Mouse (Mus musculus): Measurements from ENCODE around the gene Ttc25.
A peak's percentile ranks its signal among the peaks of the same experiment; 100 is the strongest.

Gene Ttc25

DNA sequence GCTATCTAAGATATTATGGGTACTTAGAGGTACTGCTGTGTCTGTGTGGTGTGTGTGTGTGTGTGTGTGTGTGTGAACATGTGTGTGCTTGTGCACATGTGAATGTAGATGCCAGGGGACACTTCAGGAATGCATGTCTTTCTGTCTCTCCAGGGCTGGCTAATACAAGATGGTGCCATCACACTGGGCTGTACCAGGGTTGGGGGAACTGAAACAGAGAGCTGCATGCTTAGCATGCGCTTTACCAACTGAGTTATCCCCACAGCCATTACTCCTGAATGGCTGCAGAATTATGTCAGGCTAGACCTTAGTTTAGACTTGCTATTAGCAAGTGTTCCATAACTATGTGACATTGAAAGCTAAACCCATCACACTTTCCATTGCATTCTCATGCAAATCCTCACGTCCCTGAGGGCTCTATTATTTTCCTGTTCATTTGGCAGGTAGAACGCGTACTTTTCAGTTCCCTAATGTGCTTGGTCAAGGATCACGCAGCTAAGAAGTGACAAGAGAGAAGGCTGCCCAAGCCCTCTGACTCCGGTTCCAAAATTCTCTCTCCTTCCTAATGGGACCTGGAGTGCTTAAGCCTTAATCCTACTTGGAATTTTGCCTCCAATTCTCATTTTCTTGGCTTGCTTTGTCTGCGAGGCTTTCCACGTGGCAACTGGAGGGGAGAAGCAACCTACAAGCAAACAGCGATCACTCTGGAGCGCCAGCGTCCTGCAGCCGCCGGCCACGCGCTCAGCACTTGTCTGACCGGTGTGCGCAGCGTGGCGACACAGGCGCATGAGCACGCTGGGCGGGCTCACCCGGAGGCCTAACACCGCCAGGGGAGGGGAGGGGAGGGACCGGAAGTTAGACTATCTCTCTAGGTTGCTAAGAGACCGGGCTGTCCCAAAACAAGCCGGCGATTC lies at the start of gene Ttc25:
Gene Ttc25 (plus strand): TSS at position 776 of the 914 bp plus-strand sequence.
- DNase-seq: peak; percentile 96

DNA sequence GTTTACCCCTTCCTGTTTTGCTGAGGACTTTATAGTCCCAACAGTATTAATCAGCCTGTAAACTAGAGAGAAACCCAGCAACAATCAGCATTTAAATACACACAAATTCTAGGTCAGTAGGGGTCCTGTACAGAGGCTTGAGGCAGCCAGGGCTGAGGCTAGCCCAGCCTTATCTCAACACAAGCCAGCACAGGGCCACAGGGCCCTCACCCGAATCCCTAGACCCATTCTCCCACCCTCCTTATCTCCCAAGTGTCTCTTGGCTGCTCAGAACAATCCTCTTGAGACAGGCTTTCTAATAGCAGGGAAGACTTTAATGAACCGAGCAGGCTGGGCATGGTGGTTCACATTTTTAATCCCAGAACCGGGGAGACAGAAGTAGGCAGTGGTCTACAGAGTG lies 45.2 kb upstream of the Ttc25 start:
- no peak for DNase-seq

DNA sequence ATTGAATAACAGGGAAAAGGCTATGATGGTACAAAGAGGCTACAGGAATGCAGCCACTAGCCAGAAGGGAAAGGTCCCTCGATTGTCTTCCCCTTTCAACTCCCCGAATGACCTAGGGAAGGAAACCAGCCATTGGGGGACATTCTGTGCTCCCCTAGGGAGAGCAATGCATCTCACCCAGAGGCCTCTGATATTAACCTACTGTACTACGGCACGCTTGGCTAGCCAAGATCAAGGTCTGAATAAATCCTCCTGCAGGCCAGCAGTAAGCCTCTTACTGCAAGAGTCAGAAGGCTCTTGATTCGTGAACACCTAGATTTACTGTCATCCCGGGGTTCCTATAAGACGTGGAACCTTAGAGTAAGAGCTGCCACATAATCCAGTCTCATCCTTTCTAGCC lies 44.8 kb upstream of the Ttc25 start:
- no peak for DNase-seq

DNA sequence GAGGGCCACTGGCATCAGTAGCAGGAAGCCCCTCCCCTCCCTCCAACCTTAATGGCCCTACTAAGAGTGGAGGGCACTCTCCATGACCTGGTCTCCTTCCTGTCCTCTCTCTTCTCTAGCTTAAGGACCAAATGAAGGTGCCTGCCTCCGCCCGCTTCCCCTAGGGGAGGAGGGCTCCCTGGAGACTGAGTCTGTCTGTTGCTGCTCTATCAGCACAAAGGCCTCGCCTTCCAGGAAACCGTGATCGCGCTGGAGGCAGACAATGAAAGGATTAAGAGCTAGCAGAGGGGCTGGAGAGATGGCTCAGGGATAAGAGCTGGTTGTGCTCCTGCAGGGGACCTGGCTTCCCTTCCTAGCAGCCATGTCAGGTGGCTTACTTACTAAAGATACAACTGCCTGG lies 44.1 kb upstream of the Ttc25 start:
- DNase-seq: no peak

DNA sequence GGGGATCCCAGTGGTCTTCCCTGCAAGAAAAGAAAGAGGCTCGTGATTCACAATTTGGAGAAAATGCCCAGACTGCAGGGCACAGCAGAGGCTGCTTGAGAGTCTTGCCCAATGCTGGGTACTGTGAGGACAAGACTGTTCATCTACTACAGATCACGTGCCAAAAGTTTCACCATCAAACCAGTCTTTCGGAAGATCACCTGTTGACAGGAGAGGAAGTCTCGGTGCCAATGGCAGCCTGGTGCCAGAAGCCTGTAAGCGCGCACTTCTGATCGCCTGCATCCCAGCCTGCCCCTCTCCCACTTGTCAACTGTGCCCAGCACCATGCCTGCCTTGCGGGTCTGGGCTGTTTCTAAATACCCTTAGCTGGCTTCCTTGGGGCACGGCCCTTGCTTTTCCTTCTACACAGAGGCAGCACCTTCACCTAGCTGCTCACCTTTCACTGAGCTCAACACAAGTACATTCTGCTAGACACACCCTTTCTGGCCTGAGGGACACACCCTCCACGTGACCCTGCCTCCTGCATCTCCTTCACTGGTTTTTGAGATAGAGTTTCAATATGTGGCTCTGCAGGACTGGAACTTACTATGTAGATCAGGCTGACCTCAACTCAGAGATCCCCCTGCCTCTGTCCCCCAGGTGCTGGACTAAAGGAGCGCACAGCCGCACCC lies 40.3 kb upstream of the Ttc25 start:
- peak; percentile 24 for DNase-seq

DNA sequence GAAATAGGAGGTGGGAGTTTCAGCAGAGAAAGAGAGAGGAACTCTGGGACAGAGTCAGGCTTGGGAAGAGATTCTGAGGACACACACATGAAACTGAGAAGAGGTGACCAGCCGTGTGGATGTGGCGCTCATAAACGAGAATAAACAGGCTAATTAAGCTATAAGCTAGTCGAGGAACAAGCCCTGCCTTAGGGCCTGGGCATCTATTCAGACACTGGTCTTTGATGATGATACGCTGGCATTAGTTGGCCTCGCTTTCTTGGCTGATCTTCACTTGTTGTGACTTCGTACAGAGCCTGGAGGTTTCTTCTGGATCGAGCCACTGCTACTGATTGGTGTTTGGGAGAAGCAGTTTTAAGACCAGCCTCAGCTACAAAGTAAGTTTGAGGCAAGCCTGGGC lies 39.4 kb upstream of the Ttc25 start:
- no peak for DNase-seq

DNA sequence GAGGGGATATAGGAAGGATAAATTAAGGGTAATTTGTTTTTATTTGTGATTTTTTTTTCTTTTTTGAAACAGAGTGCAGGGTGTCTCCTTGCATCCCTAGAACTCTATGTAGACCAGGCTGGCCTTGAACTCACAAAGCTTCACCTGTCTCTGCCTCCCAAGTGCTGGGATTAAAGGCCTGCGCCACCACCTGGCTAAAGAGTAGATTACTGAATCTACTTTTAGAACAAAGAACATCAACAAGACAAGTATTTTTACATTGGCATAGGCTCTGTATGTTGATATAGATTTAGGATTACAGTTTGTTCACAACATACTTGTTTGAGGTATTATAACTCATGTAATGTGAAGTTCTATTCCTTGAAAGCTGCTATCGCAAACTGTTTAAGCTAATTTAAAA lies 34.9 kb upstream of the Ttc25 start:
- no peak for DNase-seq

DNA sequence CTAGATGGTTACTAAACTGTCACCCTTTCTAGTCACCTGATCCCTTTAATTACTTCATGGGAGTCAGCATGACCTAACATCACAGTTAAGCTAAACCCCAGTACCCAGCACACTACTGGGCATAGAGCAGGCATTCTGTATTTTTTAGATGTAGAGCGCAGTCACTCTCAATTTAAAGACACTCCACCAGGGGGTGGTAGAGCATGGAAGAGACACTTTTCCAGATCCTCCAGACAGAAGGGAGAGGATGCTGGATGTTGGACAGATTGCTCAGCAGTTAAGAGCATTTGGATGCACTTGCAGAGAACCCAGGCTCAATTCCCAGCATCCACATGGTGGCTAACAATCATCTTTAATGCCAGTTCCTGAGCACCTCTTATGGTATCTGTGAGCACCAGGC lies 33.0 kb upstream of the Ttc25 start:
- DNase-seq: peak; percentile 44

DNA sequence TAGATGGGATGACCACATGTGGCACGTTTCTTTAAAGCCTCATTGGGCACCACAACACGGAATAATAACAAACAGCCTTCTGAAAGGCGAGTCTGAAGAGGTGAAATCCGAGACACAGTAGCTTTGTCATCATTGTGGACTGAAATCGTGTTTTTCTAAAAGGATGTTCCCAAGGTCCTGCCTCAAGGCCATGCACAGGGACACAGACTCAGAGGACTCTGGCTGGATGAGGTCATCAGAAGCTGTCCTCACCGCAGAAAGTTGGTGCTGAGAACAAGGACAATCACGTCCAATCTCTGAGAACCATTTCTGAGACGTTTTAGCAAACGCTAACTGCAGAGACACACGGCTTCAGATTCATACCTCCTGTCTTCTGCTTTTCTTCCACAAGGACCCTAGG lies 31.7 kb upstream of the Ttc25 start:
- DNase-seq: no peak

DNA sequence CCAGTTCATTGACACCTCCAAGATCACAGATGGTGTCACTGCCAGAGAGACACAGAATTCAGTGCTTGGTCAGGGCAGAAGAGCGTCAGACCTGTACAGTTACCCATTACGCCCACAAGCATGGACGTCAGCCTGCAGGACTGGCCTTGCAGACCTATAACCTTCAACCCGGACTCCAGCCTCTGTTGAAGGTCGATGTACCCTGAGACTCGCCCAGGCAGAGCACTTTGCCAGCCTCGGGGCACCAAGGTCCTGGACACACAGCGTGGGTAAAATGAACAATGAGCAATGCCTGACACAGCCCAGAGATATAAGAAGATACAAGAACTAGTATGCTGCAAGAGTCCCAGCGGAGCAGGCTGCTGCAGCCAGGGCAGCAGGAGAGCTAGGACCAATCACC lies 30.3 kb upstream of the Ttc25 start:
- DNase-seq: no peak

DNA sequence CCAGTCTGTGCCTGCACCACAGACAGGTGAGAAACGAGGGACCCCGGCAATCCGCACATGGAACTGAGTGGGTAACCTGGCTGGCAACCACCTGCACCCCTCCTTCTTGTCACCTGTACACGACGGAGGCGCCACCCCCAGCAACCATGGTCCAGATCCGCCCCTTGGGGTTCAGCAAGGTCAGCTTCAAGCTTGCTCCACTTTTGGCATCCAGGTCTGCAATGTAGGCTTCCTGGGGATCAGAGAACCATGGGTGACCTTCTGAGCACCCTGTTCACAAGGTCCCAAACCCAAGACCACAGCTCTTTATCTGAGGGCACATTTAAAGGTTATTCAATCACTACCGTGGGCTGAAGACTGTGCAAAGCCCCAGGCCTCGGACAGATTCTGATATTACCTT lies 29.6 kb upstream of the Ttc25 start:
- DNase-seq: no peak

DNA sequence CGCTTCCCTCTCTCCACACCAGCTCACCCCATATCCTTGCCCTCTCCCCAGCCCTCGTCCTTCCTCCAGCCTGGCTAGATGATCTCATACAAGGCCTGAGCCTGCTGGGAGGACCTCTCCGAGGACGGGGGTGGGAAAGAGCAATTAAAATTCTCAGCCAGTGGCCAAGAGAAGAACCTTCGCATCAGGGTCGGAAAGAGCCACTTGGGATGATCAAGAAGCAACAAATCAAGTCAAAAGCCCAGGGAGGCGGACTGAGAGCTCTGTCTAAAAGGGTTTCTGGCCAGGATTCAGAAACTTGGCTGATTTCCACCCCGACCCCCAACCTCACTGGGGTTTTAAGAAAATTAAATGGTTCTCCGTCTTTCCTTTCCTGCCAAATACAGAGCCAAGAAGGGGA lies 29.1 kb upstream of the Ttc25 start:
- no peak for DNase-seq

DNA sequence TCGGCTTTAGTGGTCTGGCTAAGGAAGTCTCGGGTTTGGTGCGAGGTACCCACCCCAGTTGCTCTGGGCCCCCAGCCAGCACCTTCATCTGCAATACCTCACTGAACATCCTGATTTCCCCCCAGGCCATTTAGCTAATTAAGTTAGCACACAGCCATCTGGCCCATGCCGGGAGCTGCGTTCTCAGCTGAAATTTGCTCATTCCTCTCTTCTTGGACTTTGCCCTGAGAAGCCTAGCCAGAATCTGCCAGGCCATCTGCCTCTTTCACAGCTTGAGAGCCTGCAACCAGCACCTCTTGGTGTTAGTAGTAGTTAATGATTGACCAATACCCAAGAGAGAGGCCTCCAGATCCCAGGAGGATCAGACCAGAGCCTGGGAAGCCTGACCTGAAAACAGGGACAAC lies 27.2 kb upstream of the Ttc25 start:
- DNase-seq: peak; percentile 35

DNA sequence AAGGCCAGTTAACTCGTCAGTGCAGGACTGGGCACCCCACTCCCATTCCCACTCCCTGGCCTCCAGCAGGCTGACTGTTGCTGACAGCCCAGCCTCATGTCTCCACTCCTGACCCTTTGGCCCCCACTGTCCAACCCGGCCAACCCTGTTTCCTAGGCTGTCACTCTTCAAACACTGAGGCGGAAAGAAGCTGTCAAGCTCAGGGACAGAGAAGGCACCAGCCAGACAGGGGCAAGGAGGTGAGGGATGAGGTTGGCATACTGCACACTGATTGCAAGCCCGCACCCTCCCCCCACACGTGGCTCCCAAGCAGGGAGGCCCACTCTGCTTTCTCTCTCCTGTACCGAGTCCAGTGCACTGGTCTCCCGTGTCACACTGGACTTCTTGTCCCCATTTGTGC lies 26.2 kb upstream of the Ttc25 start:
- DNase-seq: no peak

DNA sequence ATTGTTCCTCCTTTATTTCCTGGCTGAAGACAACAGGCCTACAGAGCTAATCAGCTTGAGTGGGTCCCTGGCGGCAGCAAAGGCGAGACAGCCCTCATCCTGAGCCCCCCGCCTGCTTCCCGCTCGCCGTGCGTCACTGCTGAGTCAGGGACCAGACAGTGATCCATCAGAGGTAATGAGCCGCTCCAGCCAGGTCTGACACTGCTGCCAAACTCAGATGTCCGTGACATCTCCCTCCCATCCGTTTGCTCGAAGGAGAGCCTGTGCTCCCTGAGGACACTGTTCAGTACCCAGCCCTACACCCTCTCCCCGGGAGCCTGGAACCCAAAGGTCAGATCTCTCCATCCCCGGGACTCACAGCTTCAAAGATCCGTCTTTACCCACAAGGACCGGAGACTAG lies 24.6 kb upstream of the Ttc25 start:
- DNase-seq: no peak

DNA sequence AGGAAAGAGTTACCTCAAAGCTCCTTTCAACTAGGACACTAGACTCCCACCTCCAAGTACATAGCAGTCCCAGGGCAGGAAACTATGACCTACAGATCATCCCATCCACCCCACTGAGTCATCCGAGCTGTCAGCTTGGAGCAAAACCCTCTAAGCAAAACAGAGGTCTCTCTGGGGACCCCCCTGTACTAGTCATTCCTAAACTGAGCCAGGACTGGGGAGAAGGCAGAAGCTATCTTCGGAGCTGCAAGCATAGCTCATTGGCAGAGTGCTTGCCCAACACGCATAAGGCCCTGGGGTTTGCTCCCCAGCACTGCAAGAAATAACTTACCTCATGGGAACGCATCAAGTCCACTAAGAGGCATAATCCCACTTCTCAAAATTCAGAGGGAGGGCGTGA lies 21.0 kb upstream of the Ttc25 start:
- no peak for DNase-seq

DNA sequence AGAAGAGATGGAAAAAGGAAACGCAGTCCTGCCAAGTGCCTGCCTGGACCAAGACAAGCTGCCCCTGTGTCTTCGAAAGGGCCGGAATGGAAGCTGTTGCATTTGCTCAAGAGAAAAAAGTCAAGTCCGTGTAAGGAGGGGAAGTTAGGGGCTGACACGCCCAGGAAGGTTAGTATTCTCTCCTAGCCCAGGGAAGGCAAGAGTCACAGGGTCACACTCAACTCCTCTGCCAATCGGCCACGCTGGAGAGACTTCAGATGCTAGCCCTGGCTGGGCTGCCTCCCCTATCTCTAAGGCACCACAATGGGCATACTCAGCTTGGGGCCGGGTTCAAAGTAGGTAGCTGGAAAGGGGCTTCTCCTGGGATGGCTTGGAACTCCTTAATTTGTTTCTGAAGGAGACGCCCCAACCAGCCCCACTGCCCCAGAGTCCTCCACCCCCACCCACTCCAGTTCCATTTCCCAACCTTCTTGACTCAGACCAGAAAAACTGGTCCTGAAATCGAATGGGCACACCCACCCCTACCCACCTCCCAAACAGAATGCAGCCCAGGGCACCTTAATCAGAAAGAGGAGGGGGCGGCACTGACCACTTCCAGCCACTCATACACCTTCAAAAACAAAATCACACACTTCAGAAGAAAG lies 20.3 kb upstream of the Ttc25 start:
- DNase-seq: peak; percentile 63

DNA sequence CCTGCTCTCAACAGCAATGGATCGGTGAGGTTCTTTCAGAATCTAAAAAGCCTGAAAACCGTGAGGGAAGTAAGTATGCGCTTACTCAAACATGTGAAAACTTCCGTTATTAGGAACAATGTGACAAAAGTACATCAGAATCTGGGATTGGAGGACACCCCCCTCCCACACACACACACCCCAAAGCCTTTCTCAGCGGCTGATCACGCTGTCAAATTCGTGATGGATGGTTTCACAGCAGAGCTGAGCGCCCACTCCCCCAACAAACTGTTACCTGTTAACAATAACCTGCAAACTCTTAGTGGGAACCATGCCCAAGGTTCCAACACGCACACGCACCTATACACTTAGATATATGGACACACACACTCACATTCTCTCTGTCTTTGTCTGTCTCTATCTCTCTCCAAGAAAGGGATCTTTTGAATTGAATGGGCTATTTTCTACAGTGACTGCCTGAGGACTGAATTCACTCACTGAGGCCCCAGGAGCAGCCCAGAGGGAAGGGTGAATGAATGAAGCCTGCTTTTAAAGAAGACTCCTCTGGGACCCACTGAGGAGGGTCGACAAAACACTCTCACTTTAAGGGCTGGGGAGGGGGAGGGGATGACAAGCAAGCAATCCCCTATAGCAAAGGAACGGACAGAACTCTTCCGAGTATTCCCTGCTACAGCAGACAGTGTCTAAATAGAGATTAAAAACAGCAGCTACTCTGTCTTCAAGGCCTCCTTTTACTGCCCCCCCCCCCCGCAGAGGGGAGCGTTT lies 19.2 kb upstream of the Ttc25 start:
- DNase-seq: no peak

DNA sequence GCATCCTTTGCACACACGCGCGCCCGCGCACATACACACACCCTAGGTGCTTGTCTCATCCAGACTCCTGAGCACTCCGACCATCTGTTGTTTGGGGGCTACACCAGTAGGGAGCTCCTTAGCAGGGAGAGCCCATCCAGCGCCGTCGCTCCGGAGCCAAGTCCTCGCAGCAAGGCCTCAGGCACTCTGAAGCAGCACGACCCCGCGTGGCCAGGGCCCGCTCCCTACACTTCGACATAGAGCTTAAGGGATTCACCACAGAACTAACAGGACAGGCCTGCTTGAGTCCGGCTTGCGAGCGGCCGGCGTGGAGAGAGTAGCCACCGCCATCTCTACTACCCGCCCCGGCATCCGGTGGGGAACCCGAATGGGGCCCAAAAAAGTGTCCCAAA lies 18.3 kb upstream of the Ttc25 start:
- DNase-seq: peak; percentile 72

DNA sequence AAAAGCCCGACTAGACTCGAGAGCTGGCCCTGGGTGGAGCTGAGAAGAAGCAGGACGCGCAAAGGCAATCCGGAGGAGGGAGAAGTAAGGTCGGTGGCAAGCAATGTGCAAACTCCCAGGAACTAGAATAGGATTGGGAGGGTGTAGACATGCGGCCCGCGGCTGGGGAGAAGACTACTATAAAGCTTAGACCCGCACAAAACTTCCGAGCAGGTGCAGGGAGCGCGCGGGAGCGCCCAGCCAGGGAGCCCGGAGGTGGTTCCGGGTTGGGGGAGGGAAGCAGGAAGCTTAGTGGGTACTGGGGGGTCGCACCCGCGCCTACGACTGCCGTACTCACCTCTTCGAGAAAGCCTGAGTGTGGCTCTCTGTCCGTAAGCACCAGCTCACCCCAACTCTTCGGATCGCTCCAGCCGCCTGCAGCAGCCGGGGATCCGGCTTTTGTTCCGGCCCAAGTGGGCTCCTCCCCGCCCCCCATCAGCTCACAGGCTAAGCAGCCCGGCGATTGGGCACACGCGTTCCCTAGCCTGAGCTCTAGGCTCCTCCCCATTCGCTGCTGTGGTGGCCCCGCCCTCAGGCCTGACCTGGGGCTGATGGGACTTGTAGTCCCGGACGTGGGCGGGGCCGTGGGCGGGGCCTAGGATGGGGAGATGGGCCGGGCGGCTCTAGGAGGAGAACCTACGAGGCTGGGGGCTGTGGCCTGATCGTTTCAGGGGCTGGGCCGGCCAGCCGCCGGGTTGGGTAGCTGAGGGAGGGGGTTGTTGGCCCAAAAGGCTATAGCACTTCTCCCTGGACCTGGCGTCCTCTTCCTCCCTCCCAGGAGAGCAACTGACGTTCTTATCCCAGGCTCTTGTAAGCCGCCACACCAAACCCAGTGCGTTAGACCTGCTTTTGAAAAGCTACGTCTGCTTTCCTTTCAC lies 17.7 kb upstream of the Ttc25 start, which contains the start of gene Acly:
Gene Acly (minus strand): TSS at position 543 of the 917 bp plus-strand sequence.
- peak; percentile 99 for DNase-seq

DNA sequence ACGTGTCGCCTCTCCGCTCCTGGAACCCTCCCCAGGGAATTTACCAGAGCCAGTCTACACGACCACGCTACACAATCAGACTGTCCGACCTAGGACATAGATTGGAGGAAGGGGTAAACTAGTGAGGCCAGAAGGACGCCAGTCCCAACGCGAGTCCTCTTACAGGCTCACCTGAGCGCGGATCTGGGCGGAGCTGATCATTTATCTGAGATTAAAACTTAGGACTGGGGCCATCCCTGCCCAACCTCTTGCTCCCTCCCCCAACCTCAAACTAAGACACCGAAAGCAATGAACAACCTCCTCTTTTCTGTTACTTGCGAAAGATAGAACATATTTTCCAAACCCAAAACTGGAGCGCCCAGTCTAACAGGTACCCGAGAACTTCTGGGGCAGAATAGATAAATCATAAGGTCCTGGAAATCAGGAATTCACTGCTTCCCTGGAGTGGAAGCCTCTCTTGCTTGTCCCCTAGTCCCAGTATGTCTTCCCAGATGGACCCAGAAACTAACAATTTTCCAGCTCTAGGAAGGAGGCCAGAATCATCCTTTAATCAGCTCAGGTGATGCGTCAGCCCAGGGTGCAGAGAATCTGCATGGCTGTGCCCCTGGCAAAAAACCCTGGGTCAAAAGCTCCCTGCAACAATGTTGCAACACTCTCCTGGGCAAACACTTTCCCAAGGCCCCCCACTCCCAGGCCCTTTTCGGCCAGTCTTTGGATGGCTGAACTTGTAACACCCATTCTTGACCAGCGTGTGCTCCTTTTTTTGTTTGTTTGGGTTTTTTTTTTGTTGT lies 16.8 kb upstream of the Ttc25 start:
- no peak for DNase-seq
